Mouse (Mus musculus): ENCODE measurements around the gene Ddx39b.
A peak's percentile ranks its signal among the peaks of the same experiment; 100 is the strongest.

Ddx39b gene

DNA sequence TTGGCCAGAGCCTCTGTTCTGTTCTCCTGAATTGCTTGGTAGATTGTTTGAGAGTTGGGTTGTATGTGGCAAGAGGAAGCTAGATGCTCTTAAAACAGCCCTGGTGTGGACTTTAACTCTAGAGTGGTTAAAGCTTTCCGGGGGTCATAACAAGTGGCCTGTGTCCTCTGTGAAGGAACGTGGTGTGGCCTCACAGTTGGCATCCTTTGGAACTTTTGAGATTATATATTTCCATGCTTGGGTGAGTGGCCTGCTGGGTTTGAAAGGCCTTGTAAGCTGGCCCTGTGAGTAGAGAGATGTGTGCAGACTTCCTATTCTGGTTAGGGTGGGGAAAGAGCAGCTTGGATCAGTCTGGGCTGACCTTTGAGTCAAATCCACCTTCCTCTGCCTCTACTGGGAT is 3.5 kb downstream of the Ddx39b start:
- DNase-seq (ENCODE audit: low spot score) = no peak

DNA sequence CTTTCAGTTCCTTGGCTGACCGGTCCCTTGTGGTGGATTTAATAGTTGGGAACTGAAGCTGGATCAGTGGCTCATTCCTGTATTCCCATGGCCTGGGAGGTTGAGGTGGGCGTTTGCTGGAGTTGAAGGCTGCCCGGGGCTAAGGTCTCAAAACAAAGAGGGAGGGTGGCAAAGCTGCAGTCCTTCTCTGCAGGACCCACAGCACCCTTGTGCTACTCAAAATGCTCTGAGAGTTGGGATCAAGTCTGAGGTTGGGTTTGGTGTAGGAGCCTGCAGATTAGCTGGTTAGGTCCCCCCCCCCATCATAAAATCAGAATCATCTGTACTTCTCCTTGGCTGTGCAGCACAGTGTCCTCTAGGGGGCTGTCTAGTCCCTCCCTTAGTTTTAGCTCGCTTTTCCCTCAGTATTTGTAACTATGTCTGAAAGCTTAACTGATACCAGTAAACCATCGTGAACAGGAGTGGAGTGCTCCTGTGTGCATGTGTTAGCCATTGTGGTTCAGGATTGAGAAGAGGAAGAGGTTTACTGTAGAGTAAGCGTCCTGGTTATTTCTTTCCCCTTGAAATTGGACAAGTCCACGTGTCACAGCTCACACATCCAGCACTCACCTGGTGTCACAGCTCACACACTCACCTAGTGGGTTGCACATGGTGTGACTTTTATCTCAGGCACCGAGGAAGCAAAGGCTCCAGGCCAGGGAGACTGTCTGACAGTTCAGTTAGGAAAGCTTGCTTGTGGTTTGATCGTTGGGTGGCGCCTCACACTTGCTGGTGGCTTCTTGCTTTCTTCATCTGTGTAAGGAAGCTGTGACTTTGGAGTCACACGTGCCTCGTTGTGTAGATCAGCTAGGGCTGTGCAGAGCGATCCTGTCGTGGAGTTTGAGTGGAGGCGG is 4.4 kb downstream of the Ddx39b start:
- peak; percentile 25 for DNase-seq (ENCODE audit: low spot score)

DNA sequence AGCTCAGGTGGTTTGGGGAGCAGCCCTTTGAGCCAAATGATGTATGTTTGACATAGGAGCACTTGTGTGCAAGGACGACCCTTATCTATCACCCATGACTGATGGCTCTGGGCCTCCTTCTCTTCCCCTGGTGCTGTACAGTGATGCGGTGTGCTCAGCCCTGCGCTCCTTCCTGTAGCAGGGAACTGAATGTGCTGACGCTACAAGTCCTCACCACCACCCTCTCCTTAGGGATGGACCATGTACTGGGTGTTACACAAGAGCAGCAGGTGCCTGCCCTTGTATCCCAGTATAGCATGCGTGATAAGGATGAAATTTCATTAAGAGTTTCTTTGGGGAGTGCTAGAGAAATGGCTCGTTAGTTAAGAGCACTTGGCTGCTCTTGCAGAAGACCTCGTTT is 5.6 kb downstream of the Ddx39b start:
- DNase-seq (ENCODE audit: low spot score) = no peak

DNA sequence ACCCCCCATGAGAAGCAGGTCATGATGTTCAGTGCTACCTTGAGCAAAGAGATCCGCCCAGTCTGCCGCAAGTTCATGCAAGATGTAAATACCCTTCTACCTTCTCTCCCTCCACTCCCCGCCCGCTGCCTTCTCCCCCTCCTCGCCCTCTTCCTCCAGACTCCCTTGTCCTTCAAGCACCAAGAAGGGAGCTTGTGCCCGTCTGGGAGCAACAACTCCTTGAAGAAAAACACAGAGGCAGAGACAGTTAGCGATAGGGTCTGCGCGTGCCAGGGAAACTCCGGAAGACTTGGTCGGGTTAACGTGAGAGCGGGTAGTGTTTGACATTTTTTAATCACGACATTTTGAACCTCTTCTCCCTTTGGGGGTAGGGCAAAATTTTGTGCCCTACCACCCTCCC is 7.4 kb downstream of the Ddx39b start:
- DNase-seq (ENCODE audit: low spot score) = no peak

DNA sequence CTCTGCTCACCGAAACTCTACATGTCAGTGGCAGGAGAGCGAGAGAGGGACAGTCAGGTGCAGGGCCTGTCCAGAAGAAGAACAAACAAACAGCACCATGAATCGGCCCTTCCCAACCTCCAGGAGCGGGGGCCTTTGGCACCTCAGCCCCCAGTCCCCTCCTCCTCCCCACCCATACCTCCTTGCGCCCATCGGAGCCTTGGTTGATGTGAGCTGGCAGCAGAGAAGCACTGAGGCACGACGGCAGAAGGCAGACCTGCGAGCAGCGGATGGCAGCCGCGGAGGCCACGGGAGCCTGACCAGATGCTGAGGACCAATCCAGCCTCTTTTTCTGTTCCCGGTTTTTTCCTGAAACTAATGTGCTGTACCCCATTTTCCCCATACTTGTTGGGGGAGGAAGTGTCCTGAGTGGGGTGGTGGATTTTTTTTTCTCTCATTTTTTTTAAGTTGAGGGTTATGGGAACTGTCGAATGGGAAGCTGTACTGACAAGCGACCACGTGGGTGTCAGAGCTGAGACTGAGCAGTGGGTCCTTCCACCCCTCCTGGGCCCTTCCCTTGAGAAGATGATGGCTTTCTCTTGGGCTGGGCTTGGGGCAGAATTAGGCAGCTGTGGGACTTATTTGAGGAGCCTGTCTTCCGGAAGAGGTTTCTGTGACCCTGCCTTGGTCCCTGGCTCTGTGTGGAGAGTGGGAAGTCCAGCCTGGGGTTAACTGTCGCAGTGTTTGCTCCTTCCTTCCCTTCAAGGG is 8.1 kb downstream of the Ddx39b start:
- DNase-seq (ENCODE audit: low spot score) = no peak

- no peak for DNase-seq (ENCODE audit: low spot score)
Measured at GRCm38 (mm10) chr17:35250348-35251120, 9.0 kb downstream of the Ddx39b start.

GRCm38 (mm10) chr17:35251162-35251719 is 9.7 kb downstream of the Ddx39b start:
- DNase-seq (ENCODE audit: low spot score) = no peak

DNA sequence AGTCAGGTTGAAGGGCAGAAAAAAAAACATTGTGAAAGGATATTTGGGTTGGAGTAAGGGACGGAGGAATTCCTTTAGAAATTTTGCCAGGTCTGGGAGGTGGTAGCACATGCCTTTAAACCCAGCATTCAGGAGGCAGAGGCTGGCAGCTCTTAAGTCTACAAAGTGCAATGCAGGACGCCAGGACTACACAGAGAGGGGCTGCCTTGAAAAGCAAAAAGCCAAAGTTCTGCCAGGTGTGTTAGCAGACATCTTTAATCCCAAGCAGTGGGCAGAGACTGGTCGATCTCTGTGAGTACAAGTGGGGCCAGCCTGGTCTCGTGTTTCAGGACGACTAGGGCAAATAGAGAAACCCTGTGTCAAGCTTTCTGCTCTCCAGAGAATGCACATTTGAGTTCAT is 10.4 kb downstream of the Ddx39b start:
- DNase-seq (ENCODE audit: low spot score) = no peak

DNA sequence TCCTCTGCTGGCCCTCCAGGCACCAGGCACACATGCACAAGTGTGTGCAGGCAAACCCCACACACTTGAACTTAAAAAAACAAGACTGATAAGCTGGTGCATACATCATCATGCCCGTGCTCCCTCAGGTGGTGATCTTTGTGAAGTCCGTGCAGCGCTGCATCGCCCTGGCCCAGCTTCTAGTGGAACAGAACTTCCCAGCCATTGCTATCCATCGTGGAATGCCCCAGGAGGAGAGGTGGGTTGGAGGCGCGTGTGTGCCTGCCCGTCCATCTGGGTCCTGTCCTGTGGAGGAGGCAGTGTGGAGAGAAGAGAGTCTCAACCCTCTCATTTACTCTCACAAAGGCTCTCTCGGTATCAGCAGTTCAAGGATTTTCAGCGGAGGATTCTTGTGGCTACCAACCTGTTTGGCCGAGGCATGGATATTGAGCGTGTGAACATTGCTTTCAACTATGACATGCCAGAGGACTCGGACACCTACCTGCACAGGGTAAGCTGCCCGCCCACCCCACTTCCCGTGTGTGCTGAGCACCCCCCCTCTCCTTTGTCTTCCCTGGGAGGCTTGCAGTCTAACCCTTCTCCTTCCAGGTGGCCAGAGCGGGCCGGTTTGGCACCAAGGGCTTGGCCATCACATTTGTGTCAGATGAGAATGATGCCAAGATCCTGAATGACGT is 11.2 kb downstream of the Ddx39b start:
- peak; percentile 12 for DNase-seq (ENCODE audit: low spot score)

DNA sequence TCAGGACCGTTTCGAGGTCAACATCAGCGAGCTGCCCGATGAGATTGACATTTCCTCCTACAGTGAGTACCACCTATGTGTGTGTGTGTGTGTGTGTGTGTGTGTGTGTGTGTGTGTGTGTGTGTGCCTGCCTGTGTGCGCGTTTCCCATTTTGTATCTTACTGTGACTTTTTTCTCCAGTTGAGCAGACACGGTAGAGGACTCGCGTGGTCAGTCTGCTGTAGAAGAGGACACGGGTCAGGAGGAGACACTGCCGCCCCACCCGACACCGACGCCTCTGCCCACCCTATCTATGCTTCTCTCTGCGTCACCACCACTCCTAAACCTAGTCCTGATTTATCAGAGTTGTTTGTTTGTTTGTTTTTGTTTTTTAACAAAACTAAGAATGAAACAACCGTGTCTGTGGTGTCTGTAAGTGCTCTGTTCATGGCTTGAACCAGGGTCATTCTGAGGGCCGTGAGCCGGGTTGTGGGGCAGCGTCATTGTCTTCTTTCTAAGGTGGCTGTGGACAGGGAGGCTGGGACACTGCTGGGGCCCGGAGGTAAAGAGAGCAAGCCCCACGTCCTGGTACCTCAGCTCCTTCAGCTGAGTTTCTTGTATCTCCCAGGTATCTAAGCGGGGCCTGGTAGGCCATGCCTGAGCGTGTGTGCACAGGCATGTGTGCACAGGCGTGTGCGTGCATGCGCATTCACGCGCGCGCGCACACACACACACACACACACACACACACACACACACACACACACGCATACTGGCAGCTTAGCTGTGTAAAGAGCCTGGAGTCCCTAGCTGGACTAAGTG is 11.9 kb downstream of the Ddx39b start:
- DNase-seq (ENCODE audit: low spot score) = peak; percentile 8

DNA sequence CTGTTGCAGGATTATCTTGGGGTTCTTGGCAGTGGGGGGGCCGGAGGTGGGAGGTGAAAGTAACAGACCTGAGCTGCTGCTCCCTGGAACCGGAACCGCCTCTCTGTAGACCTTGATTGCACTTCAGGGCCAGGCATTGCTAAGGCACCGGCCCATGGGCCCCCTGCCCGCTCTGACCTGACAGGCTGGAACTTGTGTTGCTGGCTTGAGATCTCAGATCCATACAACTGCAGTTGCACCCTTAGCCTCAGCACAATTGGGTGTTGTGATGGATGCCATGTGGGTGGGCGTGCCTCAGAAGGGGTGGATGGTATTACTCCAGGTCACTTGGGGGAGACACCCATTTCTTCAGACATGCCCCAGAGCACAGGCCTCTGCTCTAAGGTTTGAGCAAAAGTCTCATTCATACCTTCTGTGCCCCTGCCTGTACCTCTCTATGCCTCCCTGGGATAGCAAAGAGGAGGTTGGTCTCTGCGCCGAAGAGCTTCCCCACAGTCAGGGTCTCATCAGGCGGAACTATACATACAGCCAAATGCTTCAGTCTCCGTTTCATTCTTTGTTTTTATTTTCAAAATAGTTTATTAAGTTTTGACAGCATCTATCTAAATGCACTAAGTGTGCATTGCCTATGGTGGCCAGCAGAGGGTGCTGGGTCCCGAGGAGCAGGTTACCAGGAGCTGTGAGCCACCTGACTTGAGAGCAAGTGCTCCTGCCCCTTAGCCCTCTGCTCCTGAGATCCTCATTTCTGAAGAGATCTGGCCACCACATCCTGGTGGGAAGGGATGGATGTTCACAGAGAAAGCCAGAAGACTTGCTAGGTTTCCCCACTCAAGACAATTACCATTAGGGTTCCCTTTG is 12.9 kb downstream of the Ddx39b start:
- peak; percentile 68 for DNase-seq (ENCODE audit: low spot score)

GRCm38 (mm10) chr17:35255301-35255700 is 13.8 kb downstream of the Ddx39b start:
- no peak for DNase-seq (ENCODE audit: low spot score)

GRCm38 (mm10) chr17:35255704-35256103 is 14.2 kb downstream of the Ddx39b start:
- no peak for DNase-seq (ENCODE audit: low spot score)

- no peak for DNase-seq (ENCODE audit: low spot score)
Measured at GRCm38 (mm10) chr17:35257378-35257777, 15.8 kb downstream of the Ddx39b start.

DNA sequence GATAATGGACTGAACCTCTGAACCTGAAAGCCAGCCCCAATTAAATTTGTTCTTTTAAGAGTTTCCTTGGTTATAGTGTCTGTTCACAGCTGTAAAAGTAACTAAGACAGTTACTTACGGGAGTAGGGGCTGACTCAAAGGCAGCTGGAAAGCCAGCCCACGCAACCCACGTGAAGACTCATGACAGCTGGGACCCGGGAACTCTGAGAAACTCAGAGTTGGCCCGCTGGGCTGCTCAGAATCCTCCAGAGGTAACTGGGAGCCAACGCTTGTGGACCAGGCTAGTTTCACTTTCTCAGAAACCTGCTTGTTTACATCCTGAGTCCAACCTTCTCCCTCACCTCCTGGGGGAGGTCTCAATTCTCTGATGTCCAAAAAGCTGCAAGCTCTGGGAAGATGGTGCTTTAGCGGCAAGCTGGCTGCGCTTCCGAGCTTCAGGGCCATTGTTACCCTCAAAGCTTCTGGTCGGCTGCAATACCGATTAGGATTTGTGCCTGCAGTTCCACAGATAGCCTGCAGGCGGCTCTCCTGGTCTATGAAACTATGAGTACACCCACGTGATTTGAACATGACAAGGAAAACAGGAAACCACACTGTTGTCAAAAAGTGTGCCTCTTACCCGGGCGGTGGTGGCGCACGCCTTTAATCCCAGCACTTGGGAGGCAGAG is 16.4 kb downstream of the Ddx39b start:
- peak; percentile 97 for DNase-seq (ENCODE audit: low spot score)

GRCm38 (mm10) chr17:35258492-35259478 is 17.2 kb downstream of the Ddx39b start:
- peak; percentile 67 for DNase-seq (ENCODE audit: low spot score)

DNA sequence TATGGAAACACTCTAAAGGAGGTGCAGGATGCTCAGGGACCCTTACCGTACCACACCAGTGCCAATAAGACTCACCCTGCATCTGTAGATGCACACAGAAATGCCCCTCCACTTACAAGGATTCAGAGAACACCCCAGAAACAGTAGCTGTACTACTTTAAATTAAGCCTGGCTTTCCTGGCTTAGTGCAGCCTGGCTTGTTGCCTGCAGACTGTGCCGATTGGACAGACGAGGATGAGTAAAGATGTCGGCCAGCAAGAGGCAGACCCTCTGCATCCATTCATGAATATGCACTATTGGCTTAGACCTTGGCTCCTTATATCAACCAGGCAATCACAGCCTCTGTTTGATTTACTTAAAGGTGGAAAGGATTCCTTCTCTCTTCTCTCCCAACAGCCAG is 18.1 kb downstream of the Ddx39b start:
- no peak for DNase-seq (ENCODE audit: low spot score)

DNA sequence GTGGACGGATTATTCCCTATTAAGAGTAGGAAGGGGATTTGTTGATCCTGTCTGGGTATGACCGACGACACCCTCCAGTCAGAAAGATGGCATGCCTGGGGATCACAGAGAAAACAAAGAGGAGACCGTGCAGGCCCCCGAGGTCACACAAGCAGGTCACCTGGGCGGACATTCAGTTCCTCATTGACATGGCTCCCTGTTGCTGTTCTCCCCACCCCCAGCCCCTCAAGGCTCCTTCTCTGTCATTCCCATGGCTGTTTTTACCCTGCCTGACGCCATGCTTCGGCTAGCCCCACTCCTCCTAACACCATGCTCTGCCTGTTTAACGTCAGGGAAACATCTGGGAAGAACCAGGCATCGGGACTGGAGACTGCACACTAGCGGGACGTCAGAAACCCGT is 20.1 kb downstream of the Ddx39b start:
- DNase-seq (ENCODE audit: low spot score) = no peak

Measured in layer of hippocampus, adult 11-12 months (tissue).